Mouse (Mus musculus): ENCODE measurements around the gene Ppp4r1.

GRCm38 (mm10) chr17:65833891-65834290 lies 51.5 kb downstream of the Ppp4r1 start:
- no peak for TF ChIP-seq CTCF (IDR thresholded peaks at IDR 0.05; ENCODE audit: low read depth)
- no peak for TF ChIP-seq EP300 (IDR thresholded peaks at IDR 0.05; ENCODE audit: low read depth)

Data from heart, postnatal 0 days (tissue).